Mouse (Mus musculus) layer of hippocampus, adult 2 months (tissue): ENCODE results near the gene Elmo3. TPM values are rescaled to one million over a fixed set of nuclear protein-coding genes. Genes with fewer than 3 reads are reported as not detected.

Experiments
- DNase-seq, 2 experiments: peaks; one replicate each; pipeline ENCODE4 v3.0.0; 2022; ENCODE audit warnings: low spot score in 2 of 2
- H3K27ac ChIP-seq: fragments of 200-600 bp; 2 replicates; pipeline ENCODE4 v1.8.1; 2022
- H3K4me3 ChIP-seq: fragments of 200-600 bp; 2 replicates; pipeline ENCODE4 v1.8.1; 2022; ENCODE audit warnings: mild to moderate bottlenecking
- CTCF ChIP-seq: fragments of 200-600 bp; conservative IDR thresholded peaks from 2 replicates; pipeline ENCODE4 v1.8.1; 2022; ENCODE audit warnings: antibody characterized with exemption, mild to moderate bottlenecking, moderate library complexity
- long read RNA-seq, 2 experiments: library from polyadenylated mRNA; stranded (forward); transcript quantifications; one replicate each; pipeline ENCODE4 v2.0.0; 2021; ENCODE audit warnings: borderline mapping rate in 2 of 2
- total RNA-seq, 2 experiments: library from RNA; stranded (reverse); gene quantifications; 2 replicates each; pipeline ENCODE4 v1.2.3; 2021

Elmo3 gene
- 1 to 10 TPM in 1 of 2 experiments, under 1 TPM in 1; 0.84 to 1.2 TPM for total RNA-seq
- long read RNA-seq, experiment 1, partial matches to known transcripts: 0 of 8 reads
- long read RNA-seq, experiment 1, other reads (novel, unspliced or antisense): 7 of 8 reads
- long read RNA-seq, experiment 2, partial matches to known transcripts: 0 of 2 reads
- long read RNA-seq, experiment 2, other reads (novel, unspliced or antisense): 2 of 2 reads

DNA sequence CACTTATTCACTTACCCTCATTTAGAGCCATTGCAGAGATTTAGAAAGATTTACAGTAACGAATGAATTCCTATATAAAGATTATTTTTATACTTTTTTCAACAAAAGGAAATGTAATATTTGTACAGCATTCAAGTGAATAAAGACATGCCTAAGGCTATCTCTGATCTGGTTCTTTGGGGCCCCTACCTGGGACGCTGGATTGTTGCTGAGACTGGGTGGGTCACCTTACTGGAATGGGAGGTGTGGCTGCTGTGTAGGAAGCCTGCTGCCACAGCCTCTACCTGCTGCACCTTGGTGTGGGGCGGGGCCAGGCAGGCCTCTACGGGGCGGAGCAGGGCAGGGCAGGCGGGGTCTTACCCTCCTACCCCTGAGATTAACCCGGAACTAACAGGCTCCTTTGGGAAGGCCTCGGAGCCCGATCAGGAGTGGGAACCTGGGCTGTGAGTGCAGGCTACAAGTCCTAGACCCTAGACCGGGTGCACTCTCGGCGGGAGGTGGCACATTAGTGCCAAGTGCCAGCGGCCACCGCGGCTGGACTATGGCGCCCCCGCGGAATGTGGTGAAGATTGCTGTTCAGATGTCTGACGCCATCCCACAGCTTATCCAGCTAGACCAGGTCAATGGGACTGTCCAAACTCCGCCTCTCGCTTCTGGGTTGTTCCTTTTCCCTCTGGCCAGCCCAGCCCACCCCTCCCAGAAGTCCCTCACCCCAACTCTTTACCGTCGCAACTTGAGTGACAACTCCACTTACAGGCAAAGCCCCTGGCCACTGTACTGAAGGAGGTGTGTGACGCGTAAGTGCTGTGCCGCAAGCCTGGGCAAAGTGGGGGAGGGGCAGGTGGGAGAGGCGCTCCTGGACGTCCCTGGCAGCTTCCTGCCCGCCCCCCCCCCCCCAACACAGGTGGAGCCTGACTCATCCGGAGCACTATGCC lies at the start of gene Elmo3:
TSS of gene Elmo3 (plus strand) at position 391 of the 935 bp plus-strand sequence.
- H3K4me3 ChIP-seq: peak within 1 kb of the TSS; percentile 40
- TF ChIP-seq CTCF: no peak
- no peak for DNase-seq
- H3K27ac ChIP-seq: peak within 1 kb of the TSS; percentile 76

DNA sequence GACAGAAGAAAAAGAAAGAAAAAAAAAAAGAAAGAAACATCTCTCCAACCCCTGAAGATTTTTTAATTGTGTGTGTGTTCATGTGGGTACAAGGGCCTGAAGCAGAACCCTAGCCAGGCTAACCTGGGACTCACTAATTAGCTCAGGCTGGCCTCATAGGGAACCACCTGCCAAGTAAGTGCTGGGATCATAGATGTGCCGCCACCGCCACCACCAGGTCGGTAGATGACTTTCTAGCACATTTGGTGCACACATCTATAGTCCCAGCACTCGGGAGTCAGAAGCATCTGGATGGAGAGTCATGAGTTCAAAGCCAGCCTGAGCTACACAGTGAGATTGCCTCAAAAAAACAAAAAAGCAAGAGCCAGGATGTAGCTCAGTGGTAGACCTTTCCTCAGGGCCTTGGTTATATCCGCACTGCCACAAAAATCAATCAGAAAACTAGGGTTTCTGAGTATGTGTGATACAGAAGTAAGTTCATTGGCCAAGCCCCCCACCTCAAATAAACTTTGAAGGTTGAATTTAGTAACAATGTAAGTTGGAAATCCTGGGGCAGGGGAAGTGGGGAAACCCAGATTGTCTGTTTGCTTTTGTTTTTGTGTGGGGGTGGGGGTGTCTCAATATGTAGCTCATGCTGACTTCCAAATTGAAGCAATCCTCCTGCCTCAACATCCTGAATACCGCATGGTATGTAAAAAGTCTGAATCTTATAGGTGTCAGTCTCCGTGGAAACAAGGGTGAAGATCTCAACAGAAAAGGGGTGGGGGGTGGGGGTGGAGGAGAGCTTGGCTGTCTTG lies 47.9 kb upstream of the Elmo3 start:
- Histone ChIP-seq H3K4me3 (no peak overlapping the region), H3K27ac (no peak overlapping the region)
- DNase-seq: no peak
- no peak for TF ChIP-seq CTCF

DNA sequence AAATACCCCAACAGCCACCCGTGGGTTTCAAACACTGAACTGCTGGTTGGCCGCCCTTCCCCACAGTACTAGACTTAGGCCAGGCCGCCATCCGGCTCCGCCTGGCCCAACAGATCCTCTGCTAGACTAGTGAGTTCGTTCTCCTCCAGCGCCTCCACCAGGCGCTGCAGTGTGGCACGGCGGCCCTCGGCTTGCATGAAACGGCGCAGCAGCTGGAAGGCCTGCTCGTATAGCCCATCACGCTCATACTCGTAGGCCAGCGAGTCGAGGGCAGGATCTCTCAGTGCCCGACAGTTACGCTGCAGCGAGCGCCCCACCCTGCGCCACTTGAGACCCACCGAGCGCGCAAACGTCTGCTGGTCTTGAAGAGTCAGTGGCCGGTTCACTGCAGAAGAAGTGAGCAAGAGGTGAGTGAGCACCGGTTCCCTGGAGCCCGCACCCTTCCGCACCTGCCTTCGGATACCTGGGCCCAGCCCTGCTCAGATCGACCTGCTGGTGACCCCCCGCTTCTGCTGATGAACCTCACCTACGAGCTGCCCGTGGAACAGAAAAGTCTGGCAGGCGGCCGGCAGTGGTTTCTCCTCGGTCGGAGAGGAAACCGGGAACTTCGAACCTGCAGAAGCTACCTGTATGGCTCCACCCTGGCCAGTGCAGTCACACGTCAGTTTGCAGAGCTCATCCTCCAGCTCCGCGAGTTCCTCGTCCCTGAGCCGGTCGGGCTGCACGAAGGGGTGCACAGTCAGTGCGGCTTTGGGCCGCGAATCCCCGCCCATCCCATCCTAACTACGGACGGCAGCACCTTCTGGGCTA lies 46.3 kb upstream of the Elmo3 start:
- peak overlapping the region; percentile 47 for H3K4me3 ChIP-seq
- TF ChIP-seq CTCF: peak; percentile 28
- no peak for DNase-seq
- no peak overlapping the region for H3K27ac ChIP-seq

DNA sequence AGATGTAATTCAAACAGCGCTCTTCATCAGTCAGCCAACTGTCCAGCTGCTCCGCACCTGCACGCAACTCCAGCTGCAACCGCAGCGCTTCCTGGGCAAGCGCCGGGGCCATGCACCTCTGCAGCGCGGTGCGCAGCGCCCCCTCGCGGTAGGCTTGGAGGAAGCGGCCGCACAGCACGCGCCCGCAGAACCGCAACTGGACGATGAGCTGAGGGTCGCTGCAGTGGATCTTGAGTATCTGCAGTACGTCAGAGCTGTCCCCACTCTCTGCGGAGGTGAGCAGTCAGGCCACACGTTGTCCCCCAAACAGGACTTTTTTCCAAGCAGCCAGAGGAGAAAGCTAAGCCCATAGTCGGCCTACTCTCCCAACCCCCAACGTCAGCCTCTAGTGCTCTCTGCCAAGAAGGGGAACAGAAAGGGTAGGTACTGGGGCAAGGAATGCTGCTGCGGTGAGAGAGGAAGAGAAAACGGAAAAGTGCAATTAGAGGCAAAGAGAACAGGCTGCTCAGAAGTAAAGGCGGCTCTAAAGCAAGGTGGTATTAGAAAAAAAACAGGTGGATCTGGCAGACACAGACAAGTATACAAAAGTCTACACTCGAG lies 45.6 kb upstream of the Elmo3 start:
- peak overlapping the region; percentile 47 for H3K4me3 ChIP-seq
- peak; percentile 41 to 75 for DNase-seq
- peak; percentile 98 for TF ChIP-seq CTCF
- H3K27ac ChIP-seq: no peak overlapping the region

DNA sequence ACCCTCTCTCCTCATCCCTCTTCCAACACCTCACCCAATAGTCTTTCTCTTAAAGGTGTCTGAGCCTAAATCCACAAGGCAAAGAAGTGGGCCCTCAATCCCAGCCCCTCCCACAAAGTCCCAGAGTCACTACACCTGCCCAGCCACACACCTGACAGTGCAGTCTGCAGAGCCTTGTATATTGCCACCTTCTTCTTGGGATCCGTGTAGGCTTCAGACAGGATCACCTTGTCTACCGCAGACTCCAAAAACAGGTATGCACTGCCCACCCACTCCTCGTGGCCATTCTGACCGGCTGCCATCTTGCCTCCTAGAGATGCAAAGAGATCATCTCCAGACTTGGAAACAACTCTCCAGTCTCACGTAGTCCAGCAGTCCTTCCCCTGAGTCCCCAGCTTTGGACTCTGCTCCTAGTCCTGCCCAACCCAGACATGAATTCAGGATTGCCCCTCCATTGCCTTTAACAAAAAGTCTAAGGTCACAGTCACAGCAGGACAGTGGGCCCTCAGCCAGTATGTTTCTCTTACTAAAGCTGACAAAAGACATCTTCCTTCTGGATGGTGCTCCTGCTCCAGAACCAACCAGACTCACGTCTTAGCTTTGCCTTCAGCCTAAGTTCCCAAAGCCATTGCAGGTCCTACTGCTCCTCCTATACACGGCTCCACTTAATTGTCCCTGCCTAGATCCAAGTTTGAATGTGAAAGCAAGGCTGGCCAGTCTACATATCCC lies 44.9 kb upstream of the Elmo3 start:
- H3K4me3 ChIP-seq: no peak overlapping the region
- TF ChIP-seq CTCF: no peak
- DNase-seq: no peak
- H3K27ac ChIP-seq: no peak overlapping the region

DNA sequence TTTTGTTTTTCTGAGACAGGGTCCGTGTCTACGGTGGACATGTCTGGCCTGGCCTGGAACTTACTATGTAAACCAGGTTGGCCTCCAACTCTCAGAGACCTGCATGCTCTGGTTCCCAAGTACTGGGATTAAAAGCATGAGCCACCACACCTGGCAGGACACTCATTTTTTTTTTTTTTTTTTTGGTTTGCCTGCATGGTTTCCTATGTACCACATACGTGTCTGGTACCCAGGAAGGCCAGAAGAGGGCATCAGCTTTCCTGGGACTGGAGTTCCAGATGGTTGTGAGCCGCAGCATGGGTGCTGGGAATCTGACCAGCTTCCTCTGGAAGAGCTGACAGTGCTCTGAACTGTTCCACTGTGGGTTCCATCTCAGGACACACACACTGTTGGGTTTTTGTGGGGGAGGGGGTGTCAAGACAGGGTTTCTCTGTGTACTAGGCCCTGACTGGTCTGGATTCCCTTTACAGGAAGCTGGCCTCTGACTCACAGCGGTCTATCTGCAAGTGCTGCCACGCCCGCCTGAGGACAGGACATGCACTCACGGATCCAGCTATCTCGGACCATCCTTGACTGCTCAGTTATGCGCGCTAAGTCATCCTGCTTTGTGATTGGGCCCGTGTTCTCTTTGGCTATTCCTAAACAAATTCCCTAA lies 43.9 kb upstream of the Elmo3 start:
- H3K27ac ChIP-seq: no peak overlapping the region
- H3K4me3 ChIP-seq: no peak overlapping the region
- no peak for TF ChIP-seq CTCF
- DNase-seq: no peak

DNA sequence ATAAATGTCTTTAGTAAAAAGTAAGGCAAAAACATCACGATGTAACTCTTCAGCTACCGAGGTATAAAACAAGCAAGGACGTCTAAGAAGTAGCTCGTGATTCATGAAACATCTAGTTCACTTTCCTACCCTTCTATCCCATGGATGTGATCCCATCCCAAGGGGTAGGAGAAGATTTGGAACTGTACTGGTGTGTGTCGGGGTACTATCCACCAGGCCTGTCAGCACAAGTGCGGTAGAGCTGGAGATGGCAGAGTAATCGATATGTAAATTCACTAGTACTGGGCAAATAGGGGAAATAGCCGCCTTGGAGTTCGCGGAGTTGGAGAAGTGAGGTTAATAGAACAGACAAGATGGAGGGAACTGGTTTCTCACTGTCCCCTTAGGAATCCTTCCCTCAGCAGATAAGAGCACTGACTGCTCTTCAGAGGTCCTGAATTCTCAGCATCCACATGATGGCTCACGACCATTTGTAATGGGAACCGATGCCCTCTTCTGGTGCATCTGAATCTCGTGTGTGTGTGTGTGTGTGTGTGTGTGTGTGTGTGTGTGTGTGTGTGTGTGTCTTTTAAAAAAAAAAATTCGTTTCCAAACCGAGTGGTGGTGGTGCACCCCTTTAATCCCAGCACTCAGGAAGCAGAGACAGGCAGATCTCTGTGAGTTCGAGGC lies 42.0 kb upstream of the Elmo3 start:
- TF ChIP-seq CTCF: no peak
- Histone ChIP-seq H3K4me3 (no peak overlapping the region), H3K27ac (no peak overlapping the region)
- no peak for DNase-seq

DNA sequence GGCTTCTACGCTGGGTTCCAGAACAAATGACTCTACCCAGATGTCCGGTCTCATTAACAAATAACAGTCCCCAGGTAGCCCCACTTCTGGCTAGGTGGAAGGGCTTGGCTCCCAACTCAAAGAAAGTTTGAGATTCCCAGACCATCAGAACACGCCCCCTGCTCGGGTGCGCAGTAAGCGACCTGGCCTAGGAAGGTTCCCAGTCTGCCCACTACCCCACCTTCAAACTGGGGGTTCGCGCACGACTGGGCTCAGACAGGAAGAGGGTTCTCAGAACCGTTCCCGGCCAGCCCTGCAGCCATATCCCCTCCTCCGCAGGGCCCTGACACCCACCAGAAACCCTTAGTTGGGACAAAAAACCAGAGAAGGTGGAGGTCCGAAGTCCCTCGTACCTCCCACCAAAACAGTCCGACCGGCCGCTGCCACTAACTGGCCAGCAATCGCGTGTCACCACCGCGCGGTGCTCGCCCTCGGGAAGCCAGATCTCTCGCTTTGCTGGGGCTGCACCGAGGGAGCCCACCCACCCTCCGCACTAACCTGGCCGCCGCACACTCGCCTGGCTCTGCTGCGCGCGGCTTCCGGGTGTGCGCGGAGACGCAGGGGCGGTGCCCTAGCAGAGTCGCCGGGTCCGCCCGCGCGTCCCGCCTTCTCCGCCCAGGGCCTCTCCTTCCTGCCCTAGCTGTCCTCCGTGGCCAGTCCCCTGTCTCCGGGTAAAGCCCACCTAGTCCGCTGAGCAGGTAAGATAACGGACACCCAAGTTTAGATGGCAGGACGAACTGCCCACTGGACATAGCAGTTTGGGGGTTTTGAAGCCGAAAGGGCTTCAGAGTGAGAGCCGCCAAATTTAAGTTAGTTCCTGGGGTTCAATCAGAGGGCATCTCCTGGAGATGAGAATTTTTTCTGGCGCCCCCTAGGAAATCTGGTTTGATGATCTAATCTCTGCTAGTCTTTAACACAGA lies 41.1 kb upstream of the Elmo3 start, which contains the start of the genes Tradd and Fbxl8:
TSS of gene Tradd (minus strand) at position 586 of the 959 bp plus-strand sequence.
TSS of gene Fbxl8 (plus strand) at position 625 of the 959 bp plus-strand sequence.
- H3K27ac ChIP-seq: peak within 1 kb of the TSS; percentile 59; the same call in 1 of the 2 replicates
- DNase-seq: no peak
- H3K4me3 ChIP-seq: peak within 1 kb of the TSS; percentile 71
- peak; percentile 32 for TF ChIP-seq CTCF

DNA sequence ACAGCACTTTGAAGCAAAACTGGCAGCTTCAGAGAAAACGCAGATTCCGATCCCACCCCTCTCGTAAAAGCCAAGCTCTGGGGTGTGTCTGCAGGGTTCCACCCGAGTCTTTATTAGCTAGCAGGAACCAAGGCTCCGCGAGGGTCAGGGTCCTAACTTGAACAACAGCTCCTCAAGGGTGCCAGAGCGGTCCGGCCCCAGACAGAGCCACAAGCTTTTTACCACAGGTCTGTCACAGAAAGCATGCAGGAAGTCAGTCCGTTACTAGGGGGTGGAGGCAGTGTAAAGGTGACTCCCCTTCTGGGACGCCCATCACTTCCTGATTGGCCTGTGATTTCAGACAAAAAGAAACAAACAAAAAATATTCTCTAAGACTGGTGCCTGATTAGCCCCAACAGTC lies 40.3 kb upstream of the Elmo3 start:
- Histone ChIP-seq H3K27ac (no peak overlapping the region), H3K4me3 (peak overlapping the region; percentile 71)
- TF ChIP-seq CTCF: no peak
- no peak for DNase-seq
